ENCODE assay signal across 16 mouse cellular contexts in genomic region chr17:12157203-12157602, GRCm38 (mm10). TPM values are rescaled to one million over a fixed set of nuclear protein-coding genes. Genes with fewer than 3 reads are reported as not detected.
DNase-seq lines count a peak whose midpoint lies in the region; TF ChIP-seq lines count a peak whose summit lies in the region.
"Had no signal": no experiment of that assay in that cellular context is flagged by ENCODE, and none has a peak within 500 bp of the region (broad histone marks: within the 10 kb centered on the region; RNA-seq: fewer than 3 reads in every experiment).

No protein-coding gene starts in this region.

- peaks cover 17% of the 10 kb centered on the region for H3K4me1 ChIP-seq in ES-Bruce4 (ENCODE audit: control insufficient read depth, insufficient read depth, low read length)
- H3K4me1 ChIP-seq: forebrain, embryonic 12.5 days; heart, embryonic 10.5 days had no signal

- no peak for TF ChIP-seq POLR2A in ES-Bruce4 (IDR thresholded peaks at IDR 0.05; ENCODE audit: insufficient read depth, low read length)

- H3K4me3 ChIP-seq in gastrocnemius, adult 2 months: no peak overlapping the region
- H3K4me3 ChIP-seq in layer of hippocampus, adult 2 months: no peak overlapping the region
- H3K4me3 ChIP-seq in ES-Bruce4 (ENCODE audit: low read depth, low read length): no peak overlapping the region
- H3K4me3 ChIP-seq: embryonic facial prominence, embryonic 13.5 days; forebrain, embryonic 12.5 days; heart, embryonic 10.5 days; hindbrain, embryonic 12.5 days had no signal

- H3K9ac ChIP-seq in ES-Bruce4 (ENCODE audit: low read depth, poor library complexity, severe bottlenecking): no peak overlapping the region
- H3K9ac ChIP-seq: embryonic facial prominence, embryonic 13.5 days; forebrain, embryonic 12.5 days; hindbrain, embryonic 12.5 days had no signal

- H3K27me3 ChIP-seq in ES-Bruce4 (ENCODE audit: control insufficient read depth, insufficient read depth, low read length, poor library complexity, severe bottlenecking): no peaks in the 10 kb centered on the region
- H3K27me3 ChIP-seq: embryonic facial prominence, embryonic 13.5 days; forebrain, embryonic 12.5 days; hindbrain, embryonic 12.5 days had no signal

- TF ChIP-seq EP300 in ES-Bruce4 (IDR thresholded peaks at IDR 0.05; ENCODE audit: insufficient read depth, low read depth, low read length): no peak

- H3K9me3 ChIP-seq in ES-Bruce4 (replicated peaks; ENCODE audit: control insufficient read depth, insufficient read depth, low read length, poor library complexity, severe bottlenecking): no peaks in the 10 kb centered on the region
- H3K9me3 ChIP-seq: embryonic facial prominence, embryonic 13.5 days; forebrain, embryonic 12.5 days; G1E; heart, embryonic 10.5 days; hindbrain, embryonic 12.5 days had no signal

- DNase-seq in adrenal gland, postnatal 14 days: peak; percentile 36
- DNase-seq in adrenal gland, postnatal 10 days: no peak
- DNase-seq in gastrocnemius, adult 2 months: peak; percentile 62
- DNase-seq in gastrocnemius, postnatal 4 days (ENCODE audit: low spot score in 2 of 2): no peak
- DNase-seq in layer of hippocampus, adult 2 months (ENCODE audit: low spot score in 2 of 2): no peak
- DNase-seq in layer of hippocampus, adult 11-12 months (ENCODE audit: low spot score): no peak
- DNase-seq in kidney, adult 18-20 months: no peak
- DNase-seq: heart, postnatal 10 days; heart, postnatal 4 days; kidney, adult 9 months had no signal

- H3K27ac ChIP-seq in gastrocnemius, adult 2 months: 0 out of 2 replicates have a peak overlapping the region, but pooled peaks have one; percentile 29
- peak overlapping the region; percentile 57 for H3K27ac ChIP-seq in layer of hippocampus, adult 2 months
- peak overlapping the region; percentile 7; the same call in 1 of the 2 replicates for H3K27ac ChIP-seq in ES-Bruce4 (ENCODE audit: insufficient read depth, low read length)
- H3K27ac ChIP-seq: embryonic facial prominence, embryonic 13.5 days; forebrain, embryonic 12.5 days; heart, embryonic 10.5 days; hindbrain, embryonic 12.5 days had no signal

- intact Hi-C loops in gastrocnemius, adult 2 months (cut with DNase I): no loop called here

- no peak for TF ChIP-seq CTCF in gastrocnemius, adult 2 months (IDR thresholded peaks at IDR 0.05)
- TF ChIP-seq CTCF in layer of hippocampus, adult 2 months (conservative IDR thresholded peaks at IDR 0.05): no peak
- TF ChIP-seq CTCF in ES-Bruce4 (IDR thresholded peaks at IDR 0.05; ENCODE audit: low read depth, low read length): no peak

- peaks cover 23% of the 10 kb centered on the region for H3K36me3 ChIP-seq in ES-Bruce4 (ENCODE audit: control insufficient read depth, insufficient read depth, low read length, poor library complexity, severe bottlenecking)

RNA-seq across cellular contexts. Expression of gene Agpat4, which starts 38.7 kb away (rescaled TPM):
- 18.7 and 23.0 TPM in 2 replicates for total RNA-seq in adrenal gland, postnatal 14 days (2021)
- 10 to 100 TPM; 19.9 to 21.0 TPM for total RNA-seq in adrenal gland, postnatal 10 days (2021)
- 1 to 10 TPM; 2.0 to 3.0 TPM for total RNA-seq in gastrocnemius, adult 2 months (2021)
- total RNA-seq in gastrocnemius, postnatal 4 days (2021): 10 to 100 TPM; 11.2 to 13.5 TPM
- 10 to 100 TPM; 62.2 to 66.9 TPM for total RNA-seq in layer of hippocampus, adult 2 months (2021)
- 80.4 and 83.7 TPM in 2 replicates for polyA plus RNA-seq in ES-Bruce4 (2011; ENCODE audit: insufficient read depth, insufficient read length, low read depth, missing spikeins)

Comparison
In these comparisons a context has a peak if more than half of its experiments do, and no peak if none do; other contexts are left out.
1. DNase-seq: peak in adrenal gland, postnatal 14 days (single experiment) and gastrocnemius, adult 2 months (single experiment); none in adrenal gland, postnatal 10 days (single experiment), gastrocnemius, postnatal 4 days (0 of 2), layer of hippocampus, adult 2 months (0 of 2), layer of hippocampus, adult 11-12 months (single experiment) and kidney, adult 18-20 months (single experiment).
2. H3K27ac ChIP-seq: peak in every context shown above with its lines; median percentile 57 in layer of hippocampus, adult 2 months; 29 in gastrocnemius, adult 2 months; 7 in ES-Bruce4.